Mouse (Mus musculus) lung, adult 2 months (tissue): ENCODE data around the gene Stx2. TPM values are rescaled to one million over a fixed set of nuclear protein-coding genes. Genes with fewer than 3 reads are reported as not detected.

ENCODE experiments used
- DNase-seq: peaks from one replicate; pipeline ENCODE4 v3.0.0; 2022
- H3K4me1 ChIP-seq: fragments of 200-500 bp; 2 replicates; pipeline ENCODE4 v1.6.1; 2011; ENCODE audit warnings: low read length; ENCODE audit not compliant: control insufficient read depth, insufficient read depth
- H3K4me3 ChIP-seq: fragments of 200-500 bp; replicated peaks from 2 replicates; pipeline ENCODE3; 2011; ENCODE audit warnings: low read depth, mild to moderate bottlenecking, control low read depth, low read length; ENCODE audit errors: extremely low read depth
- CTCF ChIP-seq: fragments of 200-500 bp; IDR thresholded peaks from 2 replicates; pipeline ENCODE4 v1.5.1; 2011; ENCODE audit warnings: mild to moderate bottlenecking, low read length, control low read depth; ENCODE audit not compliant: insufficient read depth
- POLR2A ChIP-seq: fragments of 200-500 bp; IDR thresholded peaks from 2 replicates; pipeline ENCODE4 v1.6.1; 2011; ENCODE audit warnings: low read depth, mild to moderate bottlenecking, control low read depth, low read length, borderline replicate concordance; ENCODE audit errors: extremely low read depth
- WGBS: fragments of 180-500 bp; shearing (Covaris S2); methylation state at CpG from one replicate; pipeline ENCODE4 v1.1.7; 2018; 5-methylcytosine and 5-hydroxymethylcytosine counted together
- polyA plus RNA-seq: library from polyadenylated mRNA; depleted of rRNA; stranded (reverse); fragments of >200 nt; gene quantifications from 2 replicates; pipeline ENCODE4 v1.2.3, GENCODE M21; 2012

The Stx2 gene
- polyA plus RNA-seq, 1 experiment: 26.9 TPM

GRCm38 (mm10) chr5:129026637-129027036 is 18.3 kb upstream of the Stx2 start:
- 84% methylated on average over 1 of the region's 1 CpGs for WGBS
- no peak for DNase-seq
- Histone ChIP-seq H3K4me1 (peaks cover 2% of the 10 kb centered on the region; the same call in 1 of the 2 replicates), H3K4me3 (no peak overlapping the region)
- TF ChIP-seq CTCF (no peak), POLR2A (no peak)

GRCm38 (mm10) chr5:129026171-129026570 is 17.8 kb upstream of the Stx2 start:
- H3K4me3 ChIP-seq: no peak overlapping the region
- no peak for DNase-seq
- WGBS: 89% methylated on average over 3 of the region's 3 CpGs

GRCm38 (mm10) chr5:129025725-129026124 is 17.4 kb upstream of the Stx2 start:
- no peak for TF ChIP-seq POLR2A
- no peak for TF ChIP-seq CTCF
- Histone ChIP-seq H3K4me3 (no peak overlapping the region), H3K4me1 (peaks cover 6% of the 10 kb centered on the region)
- WGBS: 94% methylated on average over 2 of the region's 2 CpGs
- no peak for DNase-seq

More at GRCm38 (mm10) chr5:129026171-129026570, 17.8 kb upstream of the Stx2 start:
- H3K4me1 ChIP-seq: peaks cover 4% of the 10 kb centered on the region
- TF ChIP-seq POLR2A: no peak
- no peak for TF ChIP-seq CTCF

GRCm38 (mm10) chr5:129025048-129025447 is 16.7 kb upstream of the Stx2 start:
- WGBS: 42% methylated on average over 2 of the region's 2 CpGs
- no peak for TF ChIP-seq POLR2A
- TF ChIP-seq CTCF: no peak
- H3K4me1 ChIP-seq: peaks cover 6% of the 10 kb centered on the region
- no peak for DNase-seq
- H3K4me3 ChIP-seq: no peak overlapping the region

GRCm38 (mm10) chr5:129020731-129021130 is 12.4 kb upstream of the Stx2 start:
- Histone ChIP-seq H3K4me1 (peaks cover 8% of the 10 kb centered on the region), H3K4me3 (peak overlapping the region; percentile 98)
- TF ChIP-seq POLR2A: no peak
- no peak for TF ChIP-seq CTCF
- no peak for DNase-seq
- 3% methylated on average over 28 of the region's 28 CpGs for WGBS

- Histone ChIP-seq H3K4me1 (peaks cover 8% of the 10 kb centered on the region), H3K4me3 (peak overlapping the region; percentile 98)
- TF ChIP-seq CTCF (no peak), POLR2A (no peak)
- WGBS: under 1% methylated on average over 50 of the region's 56 CpGs
- no peak for DNase-seq
These were observed 11.9 kb upstream of the Stx2 start for GRCm38 (mm10) chr5:129020300-129020668.

- H3K4me3 ChIP-seq: peak within 1 kb of the TSS; percentile 98
- H3K4me1 ChIP-seq: peaks cover 8% of the 10 kb centered on the region
- WGBS: 1% methylated on average over 102 of the region's 102 CpGs
- DNase-seq: peak; percentile 92
- TF ChIP-seq POLR2A (peak; percentile 67; the same call in 1 of the 2 replicates), CTCF (no peak)
These were observed 11.3 kb upstream of the Stx2 start, which contains the start of gene Ran for GRCm38 (mm10) chr5:129019497-129020299. Gene Ran (plus strand): TSS chr5:129020069.

- no peak for DNase-seq
- 77% methylated on average over 13 of the region's 13 CpGs for WGBS
- Histone ChIP-seq H3K4me1 (peaks cover 8% of the 10 kb centered on the region), H3K4me3 (peak overlapping the region; percentile 86)
- no peak for TF ChIP-seq POLR2A
- no peak for TF ChIP-seq CTCF
These were observed 10.6 kb upstream of the Stx2 start for GRCm38 (mm10) chr5:129018782-129019489.

- H3K4me1 ChIP-seq: peaks cover 6% of the 10 kb centered on the region
- no peak overlapping the region for H3K4me3 ChIP-seq
- DNase-seq: no peak
- 95% methylated on average over 3 of the region's 3 CpGs for WGBS
- TF ChIP-seq CTCF: no peak
- no peak for TF ChIP-seq POLR2A
These were observed 8.0 kb upstream of the Stx2 start for GRCm38 (mm10) chr5:129016370-129016769.
